8 mouse cellular contexts compared by ENCODE assay signal in genomic region chr9:78358053-78358452, GRCm38 (mm10). TPM values are rescaled to one million over a fixed set of nuclear protein-coding genes. Genes with fewer than 3 reads are reported as not detected.
DNase-seq lines count a peak whose midpoint lies in the region; ATAC-seq and TF ChIP-seq lines count a peak whose summit lies in the region.

No protein-coding gene starts in this region.

- no peaks in the 10 kb centered on the region for H3K9me3 ChIP-seq in kidney, embryonic 14.5 days (ENCODE audit: control insufficient read depth, low read length)
- H3K9me3 ChIP-seq in liver, embryonic 13.5 days (replicated peaks): no peaks in the 10 kb centered on the region

- TF ChIP-seq CTCF in olfactory bulb, adult 2 months (IDR thresholded peaks at IDR 0.05; ENCODE audit: insufficient read depth, low read depth, low read length): peak; percentile 24; the same call in 1 of the 2 replicates

- 16% methylated on average over 9 of the region's 9 CpGs for WGBS in kidney, embryonic 14.5 days
- WGBS in liver, embryonic 13.5 days (ENCODE audit: insufficient replicate concordance): 10% methylated on average over 9 of the region's 9 CpGs
- WGBS in olfactory bulb, adult 2 months: 17% methylated on average over 9 of the region's 9 CpGs

- H3K4me2 ChIP-seq in kidney, embryonic 14.5 days (replicated peaks; ENCODE audit: low read depth, low read length): no peak overlapping the region
- no peak overlapping the region for H3K4me2 ChIP-seq in liver, embryonic 13.5 days

- no peak overlapping the region for H3K9ac ChIP-seq in kidney, embryonic 14.5 days (ENCODE audit: low read depth, low read length)
- H3K9ac ChIP-seq in liver, embryonic 13.5 days: no peak overlapping the region

- H3K4me1 ChIP-seq in kidney, embryonic 14.5 days (ENCODE audit: control insufficient read depth, insufficient read depth, low read length): no peaks in the 10 kb centered on the region
- H3K4me1 ChIP-seq in liver, embryonic 13.5 days (replicated peaks): no peaks in the 10 kb centered on the region
- H3K4me1 ChIP-seq in olfactory bulb, adult 2 months (ENCODE audit: control insufficient read depth, insufficient read depth, low read length): no peaks in the 10 kb centered on the region

- H3K27ac ChIP-seq in kidney, embryonic 14.5 days (ENCODE audit: low read depth, low read length): no peak overlapping the region
- H3K27ac ChIP-seq in liver, embryonic 13.5 days: no peak overlapping the region
- H3K27ac ChIP-seq in olfactory bulb, adult 2 months (ENCODE audit: insufficient read depth, low read depth, low read length): no peak overlapping the region

- DNase-seq in A20 (ENCODE audit: low read depth, low spot score) (peak; percentile 60), adipocyte (ENCODE audit: low spot score) (peak; percentile 51)
- peak; percentile 89 for DNase-seq in embryo, embryonic 10 days (ENCODE audit: low spot score)
- DNase-seq in gastrocnemius, postnatal 4 days (ENCODE audit: low spot score in 2 of 2): peak; percentile 22 to 60
- peak; percentile 34 for DNase-seq in liver, embryonic 13.5 days
- DNase-seq in thymus, postnatal 14 days: peak; percentile 71

- ATAC-seq in kidney, embryonic 14.5 days (ENCODE audit: low FRiP score, low TSS enrichment): peak; percentile 89
- 0 out of 2 replicates have a peak, but pooled peaks have one; percentile 47 for ATAC-seq in liver, embryonic 13.5 days (ENCODE audit: low read depth)

- no peaks in the 10 kb centered on the region for H3K36me3 ChIP-seq in kidney, embryonic 14.5 days (ENCODE audit: control insufficient read depth, insufficient read depth, low read length)
- no peaks in the 10 kb centered on the region for H3K36me3 ChIP-seq in liver, embryonic 13.5 days

- no peak overlapping the region for H3K4me3 ChIP-seq in kidney, embryonic 14.5 days (ENCODE audit: low read length)
- H3K4me3 ChIP-seq in liver, embryonic 13.5 days (replicated peaks): no peak overlapping the region
- H3K4me3 ChIP-seq in olfactory bulb, adult 2 months (ENCODE audit: insufficient read depth, low read depth, low read length): no peak overlapping the region

- no peak for TF ChIP-seq POLR2A in olfactory bulb, adult 2 months (IDR thresholded peaks at IDR 0.05; ENCODE audit: insufficient read depth, low read depth, low read length)

- H3K27me3 ChIP-seq in kidney, embryonic 14.5 days (ENCODE audit: control insufficient read depth, insufficient read depth, low read length): no peaks in the 10 kb centered on the region
- H3K27me3 ChIP-seq in liver, embryonic 13.5 days: no peaks in the 10 kb centered on the region

RNA-seq across cellular contexts. Expression of gene Gsta2, which starts 2.5 kb away (rescaled TPM):
- total RNA-seq in gastrocnemius, postnatal 4 days (2021): not detected
- 2.6 and 3.6 TPM in 2 replicates for polyA plus RNA-seq in kidney, embryonic 14.5 days (2014; fragmentation: Nextera tagmentation; extraction: Ambion mirVana)
- polyA plus RNA-seq in liver, embryonic 13.5 days (2015; fragmentation: Nextera tagmentation; extraction: Ambion mirVana): 0.23 TPM in 1 of 2 replicates, not detected in the other
- not detected in 2 replicates for polyA plus RNA-seq in olfactory bulb, adult 2 months (2012; ENCODE audit: insufficient read depth, insufficient read length, low replicate concordance, missing spikeins)

RNA-seq across cellular contexts. Expression of gene Dppa5a, which starts 9.9 kb away (rescaled TPM):
- not detected for total RNA-seq in gastrocnemius, postnatal 4 days (2021)
- polyA plus RNA-seq in kidney, embryonic 14.5 days (2014; fragmentation: Nextera tagmentation; extraction: Ambion mirVana): not detected in 2 replicates
- not detected in 2 replicates for polyA plus RNA-seq in liver, embryonic 13.5 days (2015; fragmentation: Nextera tagmentation; extraction: Ambion mirVana)
- not detected in 2 replicates for polyA plus RNA-seq in olfactory bulb, adult 2 months (2012; ENCODE audit: insufficient read depth, insufficient read length, low replicate concordance, missing spikeins)

RNA-seq across cellular contexts. Expression of gene Ooep, which starts 20.5 kb away (rescaled TPM):
- under 1 TPM in 1 of 2 experiments, not detected in 1; 0.20 TPM for total RNA-seq in gastrocnemius, postnatal 4 days (2021)
- 2.1 and 2.2 TPM in 2 replicates for polyA plus RNA-seq in kidney, embryonic 14.5 days (2014; fragmentation: Nextera tagmentation; extraction: Ambion mirVana)
- 0.08 and 0.12 TPM in 2 replicates for polyA plus RNA-seq in liver, embryonic 13.5 days (2015; fragmentation: Nextera tagmentation; extraction: Ambion mirVana)
- not detected in 2 replicates for polyA plus RNA-seq in olfactory bulb, adult 2 months (2012; ENCODE audit: insufficient read depth, insufficient read length, low replicate concordance, missing spikeins)

RNA-seq across cellular contexts. Expression of gene Omt2b, which starts 30.7 kb away (rescaled TPM):
- not detected for total RNA-seq in gastrocnemius, postnatal 4 days (2021)
- not detected in 2 replicates for polyA plus RNA-seq in kidney, embryonic 14.5 days (2014; fragmentation: Nextera tagmentation; extraction: Ambion mirVana)
- polyA plus RNA-seq in liver, embryonic 13.5 days (2015; fragmentation: Nextera tagmentation; extraction: Ambion mirVana): not detected in 2 replicates
- polyA plus RNA-seq in olfactory bulb, adult 2 months (2012; ENCODE audit: insufficient read depth, insufficient read length, low replicate concordance, missing spikeins): not detected in 2 replicates

RNA-seq across cellular contexts. Expression of gene Ddx43, which starts 37.5 kb away (rescaled TPM):
- total RNA-seq in gastrocnemius, postnatal 4 days (2021): under 1 TPM; 0.12 to 0.18 TPM
- polyA plus RNA-seq in kidney, embryonic 14.5 days (2014; fragmentation: Nextera tagmentation; extraction: Ambion mirVana): 0.34 and 0.41 TPM in 2 replicates
- not detected in 2 replicates for polyA plus RNA-seq in liver, embryonic 13.5 days (2015; fragmentation: Nextera tagmentation; extraction: Ambion mirVana)
- not detected in 2 replicates for polyA plus RNA-seq in olfactory bulb, adult 2 months (2012; ENCODE audit: insufficient read depth, insufficient read length, low replicate concordance, missing spikeins)

Comparison
In these comparisons a context has a peak if more than half of its experiments do, and no peak if none do; other contexts are left out.
1. DNase-seq: peak in every context shown above with its lines; median percentile 89 in embryo, embryonic 10 days; 71 in thymus, postnatal 14 days; 60 in A20; 51 in adipocyte; 41 in gastrocnemius, postnatal 4 days; 34 in liver, embryonic 13.5 days.